Mouse (Mus musculus) cerebellum, adult 2 months (tissue): ENCODE results near the gene Ptpa. TPM values are rescaled to one million over a fixed set of nuclear protein-coding genes. Genes with fewer than 3 reads are reported as not detected.

Source experiments
- DNase-seq, 2 experiments: peaks; one replicate each; pipeline ENCODE4 v3.0.0; 2021
- H3K27ac ChIP-seq: fragments of 200-500 bp; 2 replicates; pipeline ENCODE4 v1.5.1; 2012; ENCODE audit warnings: low read length, control low read depth, inconsistent platforms; ENCODE audit not compliant: insufficient read depth
- H3K27me3 ChIP-seq: fragments of 200-500 bp; 2 replicates; pipeline ENCODE4 v1.6.1; 2012; ENCODE audit warnings: inconsistent platforms, mild to moderate bottlenecking, low read length, moderate library complexity; ENCODE audit not compliant: control insufficient read depth, insufficient read depth
- H3K4me1 ChIP-seq: fragments of 200-500 bp; 2 replicates; pipeline ENCODE4 v1.6.1; 2011; ENCODE audit warnings: low read length; ENCODE audit not compliant: control insufficient read depth, insufficient read depth
- H3K4me3 ChIP-seq: fragments of 200-500 bp; replicated peaks from 2 replicates; pipeline ENCODE3; 2011; ENCODE audit warnings: mild to moderate bottlenecking, low read depth, low read length, control low read depth; ENCODE audit not compliant: insufficient read depth
- CTCF ChIP-seq: fragments of 200-500 bp; IDR thresholded peaks from 2 replicates; pipeline ENCODE4 v1.5.1; 2011; ENCODE audit warnings: low read depth, mild to moderate bottlenecking, control low read depth, low read length, moderate library complexity, borderline replicate concordance; ENCODE audit not compliant: insufficient read depth
- POLR2A ChIP-seq: fragments of 200-500 bp; IDR thresholded peaks from 2 replicates; pipeline ENCODE4 v1.6.1; 2011; ENCODE audit warnings: low read length, control low read depth, borderline replicate concordance; ENCODE audit not compliant: insufficient read depth
- WGBS: fragments of 180-500 bp; shearing (Covaris S2); methylation state at CpG from one replicate; pipeline ENCODE4 v1.1.7; 2018; 5-methylcytosine and 5-hydroxymethylcytosine counted together
- polyA plus RNA-seq: library from polyadenylated mRNA; depleted of rRNA; stranded (reverse); fragments of >200 nt; gene quantifications from 2 replicates; pipeline ENCODE4 v1.2.3, GENCODE M21; 2012

Gene Ptpa
- polyA plus RNA-seq, 1 experiment = 207 TPM

GRCm38 (mm10) chr2:30402843-30403242 is 13.0 kb upstream of the Ptpa start:
- peaks cover 59% of the 10 kb centered on the region for H3K4me1 ChIP-seq
- no peak overlapping the region for H3K4me3 ChIP-seq
- peak overlapping the region; percentile 44 for H3K27ac ChIP-seq
- 28% methylated on average over 2 of the region's 2 CpGs for WGBS
- no peaks in the 10 kb centered on the region for H3K27me3 ChIP-seq
- DNase-seq = no peak
- no peak for TF ChIP-seq CTCF
- TF ChIP-seq POLR2A = no peak

- WGBS = 69% methylated on average over 1 of the region's 1 CpGs
- TF ChIP-seq CTCF = no peak
- TF ChIP-seq POLR2A = no peak
- Histone ChIP-seq H3K4me1 (peaks cover 50% of the 10 kb centered on the region), H3K4me3 (no peak overlapping the region), H3K27me3 (no peaks in the 10 kb centered on the region), H3K27ac (peak overlapping the region; percentile 53; the same call in 1 of the 2 replicates)
- DNase-seq = no peak
Observed at GRCm38 (mm10) chr2:30403870-30404269, 12.0 kb upstream of the Ptpa start.

- DNase-seq = no peak
- no peaks in the 10 kb centered on the region for H3K27me3 ChIP-seq
- peaks cover 17% of the 10 kb centered on the region for H3K4me1 ChIP-seq
- no peak for TF ChIP-seq CTCF
- TF ChIP-seq POLR2A = no peak
- H3K4me3 ChIP-seq = no peak overlapping the region
- WGBS = 87% methylated on average over 2 of the region's 2 CpGs
- no peak overlapping the region for H3K27ac ChIP-seq
Observed at GRCm38 (mm10) chr2:30407221-30407620, 8.6 kb upstream of the Ptpa start.

GRCm38 (mm10) chr2:30407778-30408177 is 8.1 kb upstream of the Ptpa start:
- no peak for DNase-seq
- TF ChIP-seq CTCF = no peak
- TF ChIP-seq POLR2A = no peak
- Histone ChIP-seq H3K27ac (no peak overlapping the region), H3K27me3 (no peaks in the 10 kb centered on the region), H3K4me1 (peaks cover 12% of the 10 kb centered on the region), H3K4me3 (no peak overlapping the region)
- WGBS = 89% methylated on average over 10 of the region's 10 CpGs

DNA sequence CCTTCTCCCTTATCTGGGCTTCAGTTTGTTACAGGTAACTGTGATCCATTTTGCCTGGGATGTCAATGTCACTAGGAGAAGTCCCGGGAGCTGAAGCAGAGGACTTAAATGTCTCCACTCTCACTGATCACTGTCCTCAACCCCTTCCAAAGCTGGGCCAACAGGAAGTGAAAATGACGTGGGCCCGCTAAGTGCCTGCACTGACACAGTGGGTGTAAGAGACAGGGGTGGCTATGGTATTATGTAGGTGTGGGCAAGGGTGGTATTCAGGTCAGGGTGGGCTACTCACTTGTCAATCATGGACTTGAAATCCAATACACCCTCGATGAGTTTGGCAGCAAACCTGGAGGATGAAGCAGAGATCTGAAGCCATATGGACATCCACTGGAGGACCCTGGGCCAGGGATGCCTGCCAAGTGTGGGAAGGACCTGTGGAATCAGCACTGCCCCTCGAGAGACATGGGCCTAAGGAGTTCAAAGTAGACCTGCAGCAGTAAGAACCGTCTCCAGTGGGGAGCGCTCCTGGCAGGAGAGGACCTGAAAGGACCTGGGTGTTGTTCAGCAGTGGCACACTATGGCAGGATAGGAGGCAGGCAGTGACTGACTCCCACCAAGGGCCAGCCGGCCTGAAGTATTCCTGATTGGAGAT is 7.3 kb upstream of the Ptpa start:
- Histone ChIP-seq H3K27ac (no peak overlapping the region), H3K27me3 (no peaks in the 10 kb centered on the region), H3K4me3 (no peak overlapping the region), H3K4me1 (peaks cover 7% of the 10 kb centered on the region)
- no peak for DNase-seq
- 59% methylated on average over 8 of the region's 8 CpGs for WGBS
- TF ChIP-seq POLR2A (no peak), CTCF (no peak)

GRCm38 (mm10) chr2:30409454-30410176 is 6.2 kb upstream of the Ptpa start:
- no peak overlapping the region for H3K4me3 ChIP-seq
- no peak overlapping the region for H3K27ac ChIP-seq
- H3K4me1 ChIP-seq = peaks cover 4% of the 10 kb centered on the region; the same call in 1 of the 2 replicates
- no peaks in the 10 kb centered on the region for H3K27me3 ChIP-seq
- no peak for DNase-seq
- TF ChIP-seq POLR2A = no peak
- TF ChIP-seq CTCF = no peak
- 94% methylated on average over 4 of the region's 5 CpGs for WGBS

DNA sequence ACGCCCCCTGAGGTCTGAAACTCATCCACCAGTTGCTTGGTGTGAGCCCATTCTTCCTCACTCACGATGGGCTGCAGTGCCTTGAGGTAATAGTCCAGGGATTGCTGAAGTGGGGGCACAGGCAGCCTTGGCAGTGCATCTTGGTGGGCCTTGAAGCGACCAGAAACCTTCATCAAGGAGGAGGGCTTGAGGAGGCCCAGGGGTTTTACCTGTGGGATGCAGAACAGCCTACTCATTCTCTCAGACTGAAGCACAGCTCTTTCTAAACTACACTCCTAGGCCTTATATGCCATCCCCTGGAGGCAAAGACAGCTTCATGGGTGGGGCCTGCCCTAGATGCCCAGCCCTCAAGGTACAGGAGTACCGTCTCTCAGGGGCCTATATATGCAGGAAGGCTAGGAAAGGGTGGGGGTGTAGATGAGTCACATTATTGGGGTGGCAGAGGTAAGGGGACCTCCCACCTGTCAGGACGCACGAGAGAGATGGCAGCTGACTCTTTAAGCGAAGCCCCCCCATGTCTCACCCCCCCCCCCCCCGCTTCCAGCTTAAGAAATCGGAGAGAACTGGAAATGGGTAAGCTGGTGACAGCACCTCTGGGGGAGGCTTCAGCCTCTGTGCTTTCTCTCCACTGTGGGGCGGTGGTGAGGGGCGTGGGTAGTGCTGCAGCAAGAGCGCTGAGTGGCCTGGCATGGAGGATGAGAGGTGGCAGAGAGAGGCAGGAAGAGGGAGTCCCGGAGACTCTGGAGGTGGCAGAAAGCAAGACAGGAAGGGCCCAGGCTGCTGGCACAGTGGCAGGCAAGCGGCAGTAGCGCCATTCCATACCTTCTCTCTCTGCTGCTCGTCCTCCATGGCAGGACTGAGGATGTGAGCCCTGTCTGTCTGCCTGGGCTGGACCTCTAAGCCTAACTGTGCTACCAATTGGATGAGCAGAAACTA is 2.5 kb upstream of the Ptpa start:
- no peak for TF ChIP-seq CTCF
- no peak for TF ChIP-seq POLR2A
- H3K4me1 ChIP-seq = peaks cover 8% of the 10 kb centered on the region
- DNase-seq = peak in 1 of 2 experiments; percentile 49
- no peaks in the 10 kb centered on the region for H3K27me3 ChIP-seq
- H3K4me3 ChIP-seq = peak overlapping the region; percentile 68
- H3K27ac ChIP-seq = no peak overlapping the region
- 45% methylated on average over 16 of the region's 16 CpGs for WGBS
